Mouse (Mus musculus) embryonic fibroblast, embryonic 13.5 days (primary cell): ENCODE results near the gene Tor1b.

Experiments used
- CTCF ChIP-seq: IDR thresholded peaks from 2 replicates; pipeline ENCODE4 v1.5.1; 2011; ENCODE audit warnings: mild to moderate bottlenecking, control low read depth, low read length, moderate library complexity, borderline replicate concordance; ENCODE audit not compliant: insufficient read depth
- POLR2A ChIP-seq: IDR thresholded peaks from 2 replicates; pipeline ENCODE4 v1.6.1; 2011; ENCODE audit warnings: low read depth, mild to moderate bottlenecking, control low read depth, low read length, moderate library complexity

- TF ChIP-seq POLR2A, result peak; percentile 82
- no peak for TF ChIP-seq CTCF
Measured at GRCm38 (mm10) chr2:30981790-30982513, 29.2 kb downstream of the Tor1b start, which contains the start of the genes BC005624 and Usp20.
